Mouse (Mus musculus) limb, embryonic 10.5 days (tissue): ENCODE data around the gene Mindy2. TPM values are rescaled to one million over a fixed set of nuclear protein-coding genes. Genes with fewer than 3 reads are reported as not detected.

Experiments used
- DNase-seq: peaks from one replicate; pipeline ENCODE4 v3.0.0-alpha.2; 2017; ENCODE audit warnings: low spot score
- H3K27ac ChIP-seq: fragments of 300-500 bp; sonication (generic); 2 replicates; pipeline ENCODE4 v1.5.1; 2016; ENCODE audit warnings: mild to moderate bottlenecking
- H3K27me3 ChIP-seq: fragments of 300-500 bp; sonication (generic); 2 replicates; pipeline ENCODE4 v1.6.1; 2016; ENCODE audit warnings: low read depth, mild to moderate bottlenecking; ENCODE audit not compliant: poor library complexity, severe bottlenecking
- H3K36me3 ChIP-seq: fragments of 300-500 bp; sonication (generic); 2 replicates; pipeline ENCODE4 v1.6.1; 2016; ENCODE audit warnings: mild to moderate bottlenecking, moderate library complexity
- H3K4me1 ChIP-seq: fragments of 300-500 bp; sonication (generic); 2 replicates; pipeline ENCODE4 v1.6.1; 2016
- H3K4me3 ChIP-seq: fragments of 300-500 bp; sonication (generic); 2 replicates; pipeline ENCODE4 v1.5.1; 2016; ENCODE audit warnings: mild to moderate bottlenecking, moderate library complexity
- H3K9me3 ChIP-seq: fragments of 300-500 bp; sonication (generic); replicated peaks from 2 replicates; pipeline ENCODE4 v1.6.1; 2016; ENCODE audit warnings: mild to moderate bottlenecking
- WGBS: fragments of 180-500 bp; shearing (Covaris S2); methylation state at CpG from one replicate; pipeline ENCODE4 v1.1.7; 2016; 5-methylcytosine and 5-hydroxymethylcytosine counted together
- polyA plus RNA-seq: library from polyadenylated mRNA; unstranded; fragments of >200 nt; fragmentation: Nextera tagmentation; extraction: Ambion mirVana; gene quantifications from 2 replicates; pipeline ENCODE4 v1.2.1, GENCODE M21; 2016

Mindy2 gene
- polyA plus RNA-seq, 1 experiment from 2014 or later: 3.0 TPM

- Histone ChIP-seq H3K27ac (no peak overlapping the region), H3K27me3 (no peaks in the 10 kb centered on the region), H3K36me3 (peaks cover 65% of the 10 kb centered on the region), H3K9me3 (no peaks in the 10 kb centered on the region; the same call in 1 of the 2 replicates), H3K4me3 (no peak overlapping the region), H3K4me1 (no peaks in the 10 kb centered on the region)
- no peak for DNase-seq
- 93% methylated on average over 1 of the region's 1 CpGs for WGBS
Observed at GRCm38 (mm10) chr9:70551524-70551923, 105.5 kb downstream of the Mindy2 start.

Other genes with a start within 250 kb of the Mindy2 start
- 223 and 245 TPM in 2 replicates for gene Ccnb2, start 235.6 kb downstream of the Mindy2 start, polyA plus RNA-seq
- gene Rnf111, start 153.4 kb downstream of the Mindy2 start, polyA plus RNA-seq: 27.5 and 29.9 TPM in 2 replicates
- gene Sltm, start 114.4 kb downstream of the Mindy2 start, polyA plus RNA-seq: 55.1 and 61.0 TPM in 2 replicates
- 0.10 and 0.11 TPM in 2 replicates for gene Gm10642, start 923 bp downstream of the Mindy2 start, polyA plus RNA-seq
- 51.3 and 60.3 TPM in 2 replicates for gene Adam10, start 21.8 kb upstream of the Mindy2 start, polyA plus RNA-seq